Mouse (Mus musculus) stomach, postnatal 0 days (tissue): ENCODE results near the gene Hnrnpl.

Experiments used
- CTCF ChIP-seq: IDR thresholded peaks from 2 replicates; pipeline ENCODE4 v1.5.1; 2016; ENCODE audit warnings: antibody characterized with exemption, low read depth, mild to moderate bottlenecking, moderate library complexity
- EP300 ChIP-seq: optimal IDR thresholded peaks from 2 replicates; pipeline ENCODE3; 2016; ENCODE audit warnings: antibody characterized with exemption

DNA sequence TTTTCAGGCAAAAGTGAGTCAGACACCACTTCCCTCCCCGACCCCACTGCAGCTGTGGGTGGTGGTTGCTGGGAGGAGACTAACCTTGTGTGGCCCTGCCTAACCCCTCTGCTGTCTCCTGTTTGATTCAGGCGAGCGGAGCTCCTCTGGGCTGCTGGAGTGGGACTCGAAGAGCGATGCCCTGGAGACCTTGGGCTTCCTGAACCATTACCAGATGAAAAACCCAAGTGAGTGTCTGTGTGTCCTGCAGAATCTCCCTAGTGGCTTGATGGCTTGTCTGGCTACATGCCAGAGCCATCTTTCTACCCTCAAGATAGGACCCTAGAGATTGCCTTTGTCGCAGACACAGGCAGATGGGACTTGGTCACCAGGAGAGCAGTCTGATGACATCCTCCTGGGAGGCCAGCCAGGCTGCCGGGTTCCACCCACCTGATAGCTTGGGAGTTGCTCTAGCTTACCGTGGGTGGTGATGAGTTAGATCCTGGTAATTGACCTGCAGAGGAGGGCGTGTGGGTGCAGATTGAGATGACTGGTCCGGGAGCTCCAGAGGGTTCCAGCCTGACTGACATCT lies 13.0 kb downstream of the Hnrnpl start:
- TF ChIP-seq CTCF = no peak
- TF ChIP-seq EP300 = no peak
